Mouse (Mus musculus) ES-E14 (cell line): ENCODE data around the gene Tigd2. TPM values are rescaled to one million over a fixed set of nuclear protein-coding genes. Genes with fewer than 3 reads are reported as not detected.

Experiments
- DNase-seq: peaks from one replicate; pipeline ENCODE4 v3.0.0-alpha.2; 2013; ENCODE audit warnings: low read depth, low spot score
- H3K27ac ChIP-seq: 2 replicates; pipeline ENCODE4 v1.5.1; 2012; ENCODE audit warnings: low read depth, mild to moderate bottlenecking, low read length, moderate library complexity, mixed read lengths; ENCODE audit not compliant: poor library complexity, insufficient read depth, severe bottlenecking
- H3K36me3 ChIP-seq: 2 replicates; pipeline ENCODE4 v1.6.1; 2012; ENCODE audit warnings: mild to moderate bottlenecking, low read length, moderate library complexity, mixed read lengths; ENCODE audit not compliant: control insufficient read depth, poor library complexity, insufficient read depth, severe bottlenecking
- H3K4me1 ChIP-seq, 2 experiments: fragments of 150-350 bp in 1 of 2; sonication (generic) in 1 of 2; 2 replicates each; pipeline ENCODE4 v1.6.1; 2012; ENCODE audit warnings: low read length in 2 of 2, mild to moderate bottlenecking in 1 of 2, mixed read lengths in 1 of 2; ENCODE audit not compliant: control insufficient read depth in 2 of 2, insufficient read depth in 2 of 2, poor library complexity in 1 of 2
- H3K4me3 ChIP-seq, 2 experiments: fragments of 150-350 bp in 1 of 2; sonication (generic) in 1 of 2; 2 replicates each; pipeline ENCODE4 v1.5.1; 2012; ENCODE audit warnings: low read length in 2 of 2, low read depth in 1 of 2, mild to moderate bottlenecking in 1 of 2, mixed read lengths in 1 of 2; ENCODE audit not compliant: insufficient read depth in 1 of 2, poor library complexity in 1 of 2, severe bottlenecking in 1 of 2
- H3K9ac ChIP-seq: 2 replicates; pipeline ENCODE4 v1.6.1; 2012; ENCODE audit warnings: low read depth, mild to moderate bottlenecking, low read length, mixed read lengths; ENCODE audit not compliant: poor library complexity, insufficient read depth, severe bottlenecking
- H3K9me3 ChIP-seq: fragments of 150-350 bp; sonication (generic); 2 replicates; pipeline ENCODE4 v1.6.1; 2012; ENCODE audit warnings: low read depth, mild to moderate bottlenecking, low read length; ENCODE audit not compliant: control insufficient read depth, insufficient read depth
- CHD2 ChIP-seq: IDR thresholded peaks from 2 replicates; pipeline ENCODE4 v1.6.1; 2014; ENCODE audit warnings: mild to moderate bottlenecking, low read depth, low read length, inconsistent platforms
- HCFC1 ChIP-seq: IDR thresholded peaks from 2 replicates; pipeline ENCODE4 v1.6.1; 2012; ENCODE audit warnings: low read length, inconsistent platforms, borderline replicate concordance; ENCODE audit not compliant: insufficient read depth
- MAFK ChIP-seq: IDR thresholded peaks from 2 replicates; pipeline ENCODE4 v1.6.1; 2014; ENCODE audit warnings: mild to moderate bottlenecking, low read depth, low read length, inconsistent platforms; ENCODE audit not compliant: insufficient read depth
- ZC3H11A ChIP-seq: IDR thresholded peaks from 2 replicates; pipeline ENCODE4 v1.6.1; 2012; ENCODE audit warnings: low read depth, mild to moderate bottlenecking, inconsistent platforms, low read length, borderline replicate concordance
- ZNF384 ChIP-seq: IDR thresholded peaks from 2 replicates; pipeline ENCODE4 v1.6.1; 2012; ENCODE audit warnings: low read depth, low read length, inconsistent platforms
- in situ Hi-C, 2 experiments: fragments of 600-800 bp; cut with MboI; formaldehyde crosslinking; loops; one replicate each; pipeline ENCODE4 v1.15.1; 2025; ENCODE audit warnings: low sequenced_read_pairs in 2 of 2, inconsistent platforms in 1 of 2; ENCODE audit not compliant: unreplicated experiment in 2 of 2
- total RNA-seq: library from RNA; depleted of rRNA; stranded (reverse); fragments of 300-350 nt; gene quantifications from 2 replicates; pipeline ENCODE4 v1.2.3, GENCODE M21; 2012

Gene Tigd2
- total RNA-seq, 1 experiment: 6.6 TPM

- in situ Hi-C loops: loop anchor here in 1 of 2 experiments (25.0 kb wide), 1 partner anchor 409 kb away; no protein-coding TSS in a partner anchor
- TF ChIP-seq MAFK (no peak), CHD2 (no peak), HCFC1 (no peak), ZC3H11A (no peak), ZNF384 (no peak)
- Histone ChIP-seq H3K36me3 (no peaks in the 10 kb centered on the region), H3K4me1 (no peaks in the 10 kb centered on the region), H3K4me3 (no peak overlapping the region), H3K9ac (no peak overlapping the region), H3K27ac (no peak overlapping the region), H3K9me3 (no peaks in the 10 kb centered on the region)
- DNase-seq: no peak
Measured at GRCm38 (mm10) chr6:59196746-59197145, 11.9 kb upstream of the Tigd2 start.

DNA sequence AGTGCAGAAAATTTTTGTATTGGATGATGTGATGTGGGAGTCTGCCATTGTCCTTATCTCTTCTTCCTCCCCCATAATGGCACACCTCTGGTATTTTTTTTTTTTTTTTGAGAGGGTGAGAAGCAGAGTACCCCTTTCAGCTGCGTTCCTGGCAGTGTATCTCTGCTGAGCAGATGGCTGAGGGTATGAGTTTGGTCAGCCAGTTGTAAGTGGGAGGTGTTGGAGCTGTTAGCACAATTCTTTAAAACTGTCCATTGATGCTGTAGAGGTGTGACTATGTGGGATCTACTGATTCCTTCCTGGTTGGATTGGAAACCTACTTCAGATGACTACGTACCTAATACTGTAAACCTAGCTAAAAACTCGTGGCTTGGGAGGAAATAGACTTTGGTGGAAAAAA lies 10.3 kb upstream of the Tigd2 start:
- Histone ChIP-seq H3K9ac (no peak overlapping the region), H3K9me3 (no peaks in the 10 kb centered on the region), H3K27ac (no peak overlapping the region), H3K36me3 (no peaks in the 10 kb centered on the region), H3K4me1 (no peaks in the 10 kb centered on the region), H3K4me3 (no peak overlapping the region)
- no peak for DNase-seq
- TF ChIP-seq ZC3H11A: no peak
- no peak for TF ChIP-seq ZNF384
- TF ChIP-seq HCFC1: no peak
- TF ChIP-seq CHD2: no peak
- no peak for TF ChIP-seq MAFK
- in situ Hi-C loops: loop anchor here in 1 of 2 experiments (25.0 kb wide), 1 partner anchor 411 kb away; no protein-coding TSS in a partner anchor

DNA sequence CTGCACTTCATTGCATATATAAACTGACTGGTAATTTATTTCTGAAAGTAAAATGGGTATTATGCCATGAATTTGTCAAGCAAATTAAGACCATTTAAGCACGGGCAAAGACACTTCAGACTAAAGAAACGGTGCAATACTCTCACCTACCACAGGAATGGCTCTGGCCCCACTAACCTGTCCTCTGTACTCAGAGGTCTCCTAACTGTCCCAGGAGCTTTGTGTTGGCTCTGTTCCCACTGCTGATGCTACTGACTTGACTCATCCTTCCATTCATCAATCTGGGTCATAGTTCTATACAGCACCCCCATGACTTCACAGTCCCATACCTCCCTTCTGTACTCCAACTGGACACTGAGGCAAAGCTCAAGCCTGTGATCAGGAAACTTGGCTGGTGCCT lies 9.6 kb upstream of the Tigd2 start:
- Histone ChIP-seq H3K27ac (no peak overlapping the region), H3K4me1 (no peaks in the 10 kb centered on the region), H3K9ac (no peak overlapping the region), H3K9me3 (no peaks in the 10 kb centered on the region), H3K36me3 (no peaks in the 10 kb centered on the region), H3K4me3 (0 out of 4 replicates have a peak overlapping the region, but pooled peaks of 1 of the 2 experiments have one; percentile 14)
- in situ Hi-C loops: loop anchor here in 1 of 2 experiments (25.0 kb wide), 1 partner anchor 412 kb away; no protein-coding TSS in a partner anchor
- DNase-seq: no peak
- TF ChIP-seq MAFK: no peak
- TF ChIP-seq ZNF384: no peak
- no peak for TF ChIP-seq HCFC1
- TF ChIP-seq CHD2: no peak
- TF ChIP-seq ZC3H11A: no peak

DNA sequence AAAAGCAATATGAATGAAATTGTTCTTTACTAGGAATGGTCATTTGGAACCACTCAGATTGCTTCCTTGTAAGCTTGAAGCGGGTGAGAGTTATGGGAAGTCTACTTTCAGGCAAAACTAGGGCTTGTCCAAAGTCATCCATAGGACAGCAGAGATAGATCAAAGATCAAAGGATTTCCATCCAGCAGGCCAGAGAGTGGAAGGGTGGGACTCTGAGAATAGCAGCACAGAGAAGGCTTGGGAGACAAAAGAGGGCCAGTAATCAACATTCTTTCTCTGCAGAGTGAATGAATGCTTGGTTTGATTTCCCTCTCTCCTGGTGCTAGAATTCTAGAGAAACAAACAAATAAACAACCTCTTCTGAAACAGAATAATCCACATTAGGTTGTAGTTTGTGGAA lies 1.1 kb upstream of the Tigd2 start:
- TF ChIP-seq MAFK (no peak), ZNF384 (no peak), HCFC1 (no peak), CHD2 (no peak), ZC3H11A (no peak)
- H3K4me1 ChIP-seq: peaks cover 3 to 4% of the 10 kb centered on the region in 2 experiments; a peak in 2 of 4 replicates
- H3K9me3 ChIP-seq: no peaks in the 10 kb centered on the region
- H3K9ac ChIP-seq: no peak overlapping the region
- H3K36me3 ChIP-seq: no peaks in the 10 kb centered on the region
- in situ Hi-C loops: no loop called here
- no peak overlapping the region for H3K27ac ChIP-seq
- H3K4me3 ChIP-seq: no peak overlapping the region
- no peak for DNase-seq

- Histone ChIP-seq H3K27ac (no peak overlapping the region), H3K9me3 (no peaks in the 10 kb centered on the region), H3K9ac (peak overlapping the region; percentile 85), H3K36me3 (no peaks in the 10 kb centered on the region), H3K4me1 (peaks cover 3 to 4% of the 10 kb centered on the region in 2 experiments; a peak in 2 of 4 replicates), H3K4me3 (peak overlapping the region; percentile 75 to 86)
- in situ Hi-C loops: no loop called here
- TF ChIP-seq ZC3H11A: no peak
- TF ChIP-seq MAFK: no peak
- no peak for TF ChIP-seq HCFC1
- TF ChIP-seq CHD2: no peak
- TF ChIP-seq ZNF384: no peak
- DNase-seq: no peak
Measured at GRCm38 (mm10) chr6:59209299-59209707, 633 bp downstream of the Tigd2 start.
